Mouse (Mus musculus) neural tube, postnatal 0 days (tissue): ENCODE measurements around the gene Cnn3. TPM values are rescaled to one million over a fixed set of nuclear protein-coding genes. Genes with fewer than 3 reads are reported as not detected.

ENCODE experiments used
- polyA plus RNA-seq: library from polyadenylated mRNA; unstranded; fragments of >200 nt; fragmentation: Nextera tagmentation; extraction: Ambion mirVana; gene quantifications from 2 replicates; pipeline ENCODE4 v1.2.1, GENCODE M21; 2015

Gene Cnn3
- polyA plus RNA-seq = 282 and 291 TPM in 2 replicates

GRCm38 (mm10) chr3:121425861-121426620, at the start of gene Cnn3:
Gene Cnn3 (plus strand): TSS chr3:121426497.

Other genes with a start within 250 kb of the Cnn3 start
- gene Tmem56, start 143.4 kb upstream of the Cnn3 start, polyA plus RNA-seq = 5.5 and 5.7 TPM in 2 replicates
- gene Alg14, start 134.7 kb upstream of the Cnn3 start, polyA plus RNA-seq = 42.1 and 42.6 TPM in 2 replicates
- 0.49 and 1.4 TPM in 2 replicates for gene Slc44a3, start 105.9 kb downstream of the Cnn3 start, polyA plus RNA-seq
- gene 4930432M17Rik, start 244.3 kb downstream of the Cnn3 start, polyA plus RNA-seq = not detected in 2 replicates